Mouse (Mus musculus) midbrain, embryonic 14.5 days (tissue): Measurements from ENCODE around the gene Sfpq. TPM values are rescaled to one million over a fixed set of nuclear protein-coding genes. Genes with fewer than 3 reads are reported as not detected.
A peak's percentile ranks its signal among the peaks of the same experiment; 100 is the strongest.
"Not testable (repeated sequence)": the region's sequence is repeated elsewhere in the genome, so short reads cannot be mapped to it uniquely, and the experiment has no call there.

Source experiments
- ATAC-seq: fragments of 200-750 bp; cut with Nextera tagmentation; 2 replicates; pipeline ENCODE4 v1.8.0; 2017; ENCODE audit warnings: moderate number of reproducible peaks, moderate library complexity; ENCODE audit not compliant: low FRiP score, low TSS enrichment
- DNase-seq: peaks from one replicate; pipeline ENCODE4 v3.0.0-alpha.2; 2015
- H3K27ac ChIP-seq: fragments of 300-500 bp; sonication (generic); replicated peaks from 2 replicates; pipeline ENCODE4 v1.5.1; 2014; ENCODE audit warnings: mild to moderate bottlenecking, low read depth, low read length, moderate library complexity
- H3K27me3 ChIP-seq: fragments of 300-500 bp; sonication (generic); 2 replicates; pipeline ENCODE4 v1.6.1; 2014; ENCODE audit warnings: low read length, control low read depth, mixed read lengths; ENCODE audit not compliant: control insufficient read depth, insufficient read depth
- H3K36me3 ChIP-seq: fragments of 300-500 bp; sonication (generic); 2 replicates; pipeline ENCODE4 v1.6.1; 2014; ENCODE audit warnings: low read length, control low read depth; ENCODE audit not compliant: control insufficient read depth, insufficient read depth
- H3K4me1 ChIP-seq: fragments of 300-500 bp; sonication (generic); 2 replicates; pipeline ENCODE4 v1.6.1; 2014; ENCODE audit warnings: mild to moderate bottlenecking, antibody characterized with exemption, low read length, control low read depth; ENCODE audit not compliant: control insufficient read depth, insufficient read depth
- H3K4me2 ChIP-seq: fragments of 300-500 bp; sonication (generic); 2 replicates; pipeline ENCODE4 v1.6.1; 2014; ENCODE audit warnings: mild to moderate bottlenecking, low read length, moderate library complexity
- H3K4me3 ChIP-seq: fragments of 300-500 bp; sonication (generic); replicated peaks from 2 replicates; pipeline ENCODE4 v1.5.1; 2014; ENCODE audit warnings: low read depth, low read length
- H3K9ac ChIP-seq: fragments of 300-500 bp; sonication (generic); replicated peaks from 2 replicates; pipeline ENCODE4 v1.6.1; 2014; ENCODE audit warnings: mild to moderate bottlenecking, low read length, moderate library complexity
- H3K9me3 ChIP-seq: fragments of 300-500 bp; sonication (generic); 2 replicates; pipeline ENCODE4 v1.6.1; 2016; ENCODE audit warnings: low read length, control low read depth, mixed read lengths; ENCODE audit not compliant: control insufficient read depth
- WGBS: fragments of 180-500 bp; shearing (Covaris S2); extraction: QIAGEN DNeasy Blood & Tissue Kit; methylation state at CpG from one replicate; pipeline ENCODE4 v1.1.7; 2014; 5-methylcytosine and 5-hydroxymethylcytosine counted together
- polyA plus RNA-seq: library from polyadenylated mRNA; unstranded; fragments of >200 nt; fragmentation: Nextera tagmentation; extraction: Ambion mirVana; gene quantifications from 2 replicates; pipeline ENCODE4 v1.2.1, GENCODE M21; 2014

Gene Sfpq
- polyA plus RNA-seq, 1 experiment from 2014 or later: 119 TPM

DNA sequence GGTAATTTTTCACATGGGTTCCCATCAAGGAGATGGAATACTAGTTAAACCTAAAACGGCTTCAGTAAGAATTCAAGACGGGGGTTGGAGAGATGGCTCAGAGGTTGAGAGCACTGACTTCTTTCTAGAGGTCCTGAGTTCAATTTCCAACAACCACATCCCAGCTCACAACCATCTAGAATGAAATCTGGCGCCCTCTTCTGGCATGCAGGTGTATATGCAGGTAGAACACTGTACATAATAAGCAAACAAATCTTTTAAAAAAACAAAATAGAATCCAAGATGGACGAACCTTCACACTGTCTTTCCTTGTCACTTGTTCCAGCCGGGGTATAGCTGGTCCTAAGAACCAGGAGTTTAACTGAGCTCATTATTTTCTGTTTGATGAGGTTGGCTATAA is 28.8 kb upstream of the Sfpq start:
- Histone ChIP-seq H3K9me3 (no peaks in the 10 kb centered on the region), H3K4me1 (no peaks in the 10 kb centered on the region), H3K27me3 (no peaks in the 10 kb centered on the region), H3K4me2 (no peak overlapping the region), H3K36me3 (no peaks in the 10 kb centered on the region), H3K9ac (no peak overlapping the region), H3K4me3 (no peak overlapping the region), H3K27ac (no peak overlapping the region)
- WGBS: 64% methylated on average over 5 of the region's 5 CpGs
- ATAC-seq (no peak), DNase-seq (no peak)

DNA sequence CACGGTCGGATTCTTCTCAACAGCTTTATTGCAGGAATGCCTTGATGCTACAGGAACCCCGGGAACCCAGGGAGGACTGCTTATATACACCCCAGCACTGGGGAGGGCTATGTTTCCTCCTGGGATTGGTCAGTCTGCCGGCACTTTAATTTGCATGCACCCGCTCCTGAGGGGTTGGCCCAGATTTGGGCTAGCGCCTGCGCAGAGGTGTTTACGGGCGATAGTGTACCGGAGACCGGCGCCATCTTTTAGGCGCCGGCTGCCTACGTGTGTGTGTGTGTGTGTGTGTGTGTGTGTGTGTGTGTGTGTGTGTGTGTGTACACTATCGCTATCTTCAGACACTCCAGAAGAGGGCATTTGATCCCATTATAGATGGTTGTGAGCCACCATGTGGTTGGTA is 21.8 kb upstream of the Sfpq start:
- not testable (repeated sequence) for H3K27ac ChIP-seq, H3K4me3 ChIP-seq, H3K4me2 ChIP-seq, H3K36me3 ChIP-seq, ATAC-seq, H3K9me3 ChIP-seq, H3K27me3 ChIP-seq, H3K9ac ChIP-seq, DNase-seq, H3K4me1 ChIP-seq
- 97% methylated on average over 16 of the region's 16 CpGs for WGBS

DNA sequence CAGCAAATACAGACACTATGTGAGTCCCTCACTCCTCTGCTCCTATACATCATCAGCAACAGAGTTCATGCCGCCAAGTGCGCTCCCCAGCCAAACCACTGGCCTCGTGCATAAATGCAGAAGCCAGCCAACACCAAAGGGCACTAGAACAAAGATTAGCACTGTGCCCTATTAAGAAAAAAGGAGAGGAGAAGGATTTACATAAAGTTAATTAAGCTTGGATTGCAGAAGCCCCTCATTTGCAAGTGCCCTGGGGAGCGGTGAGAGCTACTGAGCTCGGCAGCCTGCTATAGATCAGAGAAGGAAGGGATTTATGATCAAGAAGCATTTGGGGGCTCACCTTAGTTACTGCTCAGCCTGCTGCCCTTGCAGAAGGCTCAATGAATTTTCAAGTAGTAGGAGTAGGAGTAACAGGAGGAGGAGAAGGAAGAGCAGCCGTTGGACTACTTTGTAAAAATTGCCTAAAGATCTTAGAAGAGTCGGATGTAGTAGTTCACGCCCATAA is 20.5 kb upstream of the Sfpq start:
- Histone ChIP-seq H3K4me1 (peaks cover 21% of the 10 kb centered on the region), H3K27me3 (no peaks in the 10 kb centered on the region), H3K4me3 (no peak overlapping the region), H3K36me3 (no peaks in the 10 kb centered on the region), H3K9me3 (no peaks in the 10 kb centered on the region), H3K27ac (peak overlapping the region; percentile 70), H3K4me2 (peak overlapping the region; percentile 38), H3K9ac (no peak overlapping the region)
- DNase-seq: peak; percentile 74
- ATAC-seq: peak; percentile 24; the same call in 1 of the 2 replicates
- WGBS: 29% methylated on average over 8 of the region's 8 CpGs

- Histone ChIP-seq H3K27ac (peak overlapping the region; percentile 88), H3K36me3 (no peaks in the 10 kb centered on the region), H3K27me3 (no peaks in the 10 kb centered on the region), H3K4me1 (peaks cover 25% of the 10 kb centered on the region), H3K9ac (peak overlapping the region; percentile 38; the same call in 1 of the 2 replicates), H3K4me3 (no peak overlapping the region), H3K4me2 (peak overlapping the region; percentile 46), H3K9me3 (no peaks in the 10 kb centered on the region)
- DNase-seq (no peak), ATAC-seq (no peak)
- WGBS: 84% methylated on average over 3 of the region's 3 CpGs
Measured at GRCm38 (mm10) chr4:127004384-127004783, 16.7 kb upstream of the Sfpq start.

GRCm38 (mm10) chr4:127005113-127005936 is 15.8 kb upstream of the Sfpq start:
- H3K27me3 ChIP-seq: no peaks in the 10 kb centered on the region
- ATAC-seq: peak; percentile 85
- H3K4me1 ChIP-seq: peaks cover 24% of the 10 kb centered on the region
- whole genome bisulfite sequencing: 15% methylated on average over 25 of the region's 25 CpGs
- H3K9ac ChIP-seq: peak overlapping the region; percentile 38
- H3K9me3 ChIP-seq: no peaks in the 10 kb centered on the region
- H3K4me2 ChIP-seq: peak overlapping the region; percentile 46
- peak overlapping the region; percentile 88 for H3K27ac ChIP-seq
- peak overlapping the region; percentile 20 for H3K4me3 ChIP-seq
- no peaks in the 10 kb centered on the region for H3K36me3 ChIP-seq
- DNase-seq: peak; percentile 92

DNA sequence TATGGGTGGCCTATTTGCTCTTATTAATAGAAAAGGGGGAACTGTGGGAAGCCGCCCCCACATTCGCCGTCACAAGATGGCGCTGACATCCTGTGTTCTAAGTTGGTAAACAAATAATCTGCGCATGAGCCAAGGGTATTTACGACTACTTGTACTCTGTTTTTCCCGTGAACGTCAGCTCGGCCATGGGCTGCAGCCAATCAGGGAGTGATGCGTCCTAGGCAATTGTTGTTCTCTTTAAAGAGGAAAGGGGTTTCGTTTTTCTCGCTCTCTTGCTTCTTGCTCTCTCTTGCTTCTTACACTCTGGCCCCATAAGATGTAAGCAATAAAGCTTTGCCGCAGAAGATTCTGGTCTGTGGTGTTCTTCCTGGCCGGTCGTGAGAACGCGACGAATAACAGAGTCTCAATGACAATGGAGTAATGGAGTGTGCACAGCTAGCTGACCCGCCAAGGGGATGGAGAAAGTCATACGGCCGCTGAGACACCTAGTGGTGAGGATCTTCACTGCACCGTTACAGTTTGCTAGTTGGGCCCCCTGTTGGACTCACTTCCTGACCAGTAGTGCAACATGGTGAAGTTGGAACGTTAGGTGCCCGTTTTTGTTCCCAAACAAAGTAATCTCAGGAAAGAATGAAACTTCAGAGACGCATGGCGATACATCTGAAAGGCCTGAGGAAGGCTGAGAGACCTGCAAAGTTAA is 5.7 kb upstream of the Sfpq start:
- Histone ChIP-seq H3K4me2 (peak overlapping the region; percentile 40), H3K4me3 (peak overlapping the region; percentile 29), H3K27ac (peak overlapping the region; percentile 63; the same call in 1 of the 2 replicates)
- DNase-seq: peak; percentile 92
- not testable (repeated sequence) for H3K4me1 ChIP-seq, H3K27me3 ChIP-seq, H3K9ac ChIP-seq, H3K9me3 ChIP-seq, H3K36me3 ChIP-seq
- WGBS: 10% methylated on average over 14 of the region's 26 CpGs
- ATAC-seq: peak; percentile 83

- no peak for ATAC-seq
- Histone ChIP-seq H3K4me3 (no peak overlapping the region), H3K27ac (no peak overlapping the region), H3K9me3 (no peaks in the 10 kb centered on the region), H3K36me3 (no peaks in the 10 kb centered on the region), H3K4me1 (peaks cover 4% of the 10 kb centered on the region; the same call in 1 of the 2 replicates), H3K9ac (no peak overlapping the region), H3K27me3 (no peaks in the 10 kb centered on the region), H3K4me2 (no peak overlapping the region)
- WGBS: 81% methylated on average over 4 of the region's 4 CpGs
- DNase-seq: no peak
Measured at GRCm38 (mm10) chr4:127016366-127016765, 4.8 kb upstream of the Sfpq start.

- no peak overlapping the region; the same call in 1 of the 2 replicates for H3K27ac ChIP-seq
- no peaks in the 10 kb centered on the region for H3K9me3 ChIP-seq
- peak overlapping the region; percentile 25 for H3K4me3 ChIP-seq
- ATAC-seq (no peak), DNase-seq (no peak)
- H3K9ac ChIP-seq: no peak overlapping the region
- H3K27me3 ChIP-seq: no peaks in the 10 kb centered on the region
- peaks cover 18% of the 10 kb centered on the region for H3K4me1 ChIP-seq
- 14% methylated on average over 13 of the region's 13 CpGs for WGBS
- peak overlapping the region; percentile 53 for H3K4me2 ChIP-seq
- peaks cover 26% of the 10 kb centered on the region for H3K36me3 ChIP-seq
Measured at GRCm38 (mm10) chr4:127020411-127021150, 543 bp upstream of the Sfpq start.
